Mouse (Mus musculus) CH12.LX (cell line): ENCODE data around the gene Osgep.

Experiments
- CHD1 ChIP-seq: IDR thresholded peaks from 2 replicates; pipeline ENCODE4 v1.6.1; 2012; ENCODE audit warnings: low read depth, low read length, improper control_type of control experiment, inconsistent platforms
- CTCF ChIP-seq, 2 experiments: IDR thresholded peaks in 1 of 2; conservative IDR thresholded peaks in 1 of 2; 2 replicates each; pipeline ENCODE4 v1.5.1; 2011 to 2012; ENCODE audit warnings: low read depth in 2 of 2, low read length in 2 of 2, improper control_type of control experiment in 1 of 2, inconsistent platforms in 1 of 2, mild to moderate bottlenecking in 1 of 2, moderate library complexity in 1 of 2
- EP300 ChIP-seq: IDR thresholded peaks from 2 replicates; pipeline ENCODE4 v1.6.1; 2011; ENCODE audit warnings: low read length, improper control_type of control experiment
- HCFC1 ChIP-seq: IDR thresholded peaks from 2 replicates; pipeline ENCODE4 v1.6.1; 2012; ENCODE audit warnings: low read depth, mild to moderate bottlenecking, inconsistent platforms, low read length, improper control_type of control experiment
- KAT2A ChIP-seq: IDR thresholded peaks from 2 replicates; pipeline ENCODE4 v1.6.1; 2012; ENCODE audit warnings: low read length, improper control_type of control experiment, inconsistent platforms; ENCODE audit not compliant: insufficient replicate concordance
- MAX ChIP-seq: IDR thresholded peaks from 2 replicates; pipeline ENCODE4 v1.6.1; 2011; ENCODE audit warnings: low read length, improper control_type of control experiment
- SIN3A ChIP-seq: IDR thresholded peaks from 2 replicates; pipeline ENCODE4 v1.6.1; 2012; ENCODE audit warnings: low read length, improper control_type of control experiment, inconsistent platforms
- SMC3 ChIP-seq: IDR thresholded peaks from 2 replicates; pipeline ENCODE4 v1.6.1; 2011; ENCODE audit warnings: low read depth, low read length, improper control_type of control experiment
- TCF12 ChIP-seq: IDR thresholded peaks from 2 replicates; pipeline ENCODE4 v1.6.1; 2014; ENCODE audit warnings: low read depth, mild to moderate bottlenecking, inconsistent platforms, low read length, improper control_type of control experiment
- ZNF384 ChIP-seq: IDR thresholded peaks from 2 replicates; pipeline ENCODE4 v1.6.1; 2012; ENCODE audit warnings: low read depth, low read length, improper control_type of control experiment, inconsistent platforms

- TF ChIP-seq CHD1 (no peak), HCFC1 (no peak), ZNF384 (no peak), MAX (no peak), CTCF (conservative IDR thresholded peaks at IDR 0.05 in 1 of 2, IDR thresholded peaks at IDR 0.05 in 1 of 2; ENCODE audit: low read depth in 2 of 2, low read length in 2 of 2) (no peak), EP300 (no peak), TCF12 (no peak), KAT2A (no peak), SIN3A (no peak), SMC3 (no peak)
Observed at GRCm38 (mm10) chr14:50930377-50930753, 5.7 kb upstream of the Osgep start.
